ENCODE assay signal across 30 mouse cellular contexts in genomic region chr2:181251841-181252240, GRCm38 (mm10). TPM values are rescaled to one million over a fixed set of nuclear protein-coding genes. Genes with fewer than 3 reads are reported as not detected.
DNase-seq lines count a peak whose midpoint lies in the region; ATAC-seq and TF ChIP-seq lines count a peak whose summit lies in the region.
"Had no signal": no experiment of that assay in that cellular context is flagged by ENCODE, and none has a peak within 500 bp of the region (broad histone marks: within the 10 kb centered on the region; RNA-seq: fewer than 3 reads in every experiment).

No protein-coding gene starts in this region.

- no peaks in the 10 kb centered on the region for H3K27me3 ChIP-seq in kidney, adult 2 months (replicated peaks; ENCODE audit: control insufficient read depth, insufficient read depth, low read length)
- no peaks in the 10 kb centered on the region for H3K27me3 ChIP-seq in liver, postnatal 0 days (ENCODE audit: insufficient read depth, low read length)
- no peaks in the 10 kb centered on the region for H3K27me3 ChIP-seq in liver, embryonic 12.5 days (replicated peaks)
- H3K27me3 ChIP-seq in MEL (ENCODE audit: control insufficient read depth in 1 of 2, insufficient read depth in 2 of 2, low read length in 2 of 2), result no peaks in the 10 kb centered on the region
- H3K27me3 ChIP-seq: CH12.LX; embryonic facial prominence, embryonic 13.5 days; embryonic facial prominence, embryonic 15.5 days; forebrain, embryonic 12.5 days had no signal

- peak; percentile 37 for DNase-seq in kidney, adult 2 months
- no peak for DNase-seq in kidney, postnatal 25 days
- no peak for DNase-seq in liver, postnatal 0 days
- no peak for DNase-seq in MEL (ENCODE audit: low read depth, low spot score)
- DNase-seq: adrenal gland, adult 2 months; adrenal gland, postnatal 10 days; adrenal gland, postnatal 25 days; B cell, adult 2 months; cerebellum, adult 11 months; cerebellum, adult 18-20 months; cerebellum, adult 8-10 months; cerebellum, adult 9-11 months; cerebellum, postnatal 14 days; cerebellum, postnatal 36 days; embryo, embryonic 11 days had no signal

- no peak for TF ChIP-seq RAD21 in MEL (IDR thresholded peaks at IDR 0.05; ENCODE audit: low read depth, low read length)

- H3K4me3 ChIP-seq in kidney, adult 2 months (ENCODE audit: insufficient read depth, low read depth, low read length), result no peak overlapping the region
- no peak overlapping the region for H3K4me3 ChIP-seq in liver, postnatal 0 days (ENCODE audit: low read depth, low read length)
- H3K4me3 ChIP-seq in liver, embryonic 12.5 days, result no peak overlapping the region
- H3K4me3 ChIP-seq in MEL (ENCODE audit: control insufficient read depth in 1 of 2, insufficient read depth in 1 of 2, low read depth in 2 of 2, low read length in 2 of 2), result no peak overlapping the region
- H3K4me3 ChIP-seq: embryonic facial prominence, embryonic 13.5 days; embryonic facial prominence, embryonic 15.5 days; erythroblast, embryonic 14.5 days; forebrain, embryonic 10.5 days; forebrain, embryonic 12.5 days had no signal

- no peak for TF ChIP-seq CTCF in kidney, adult 2 months (conservative IDR thresholded peaks at IDR 0.05; ENCODE audit: insufficient read depth, insufficient read length, low read depth, low read length)
- no peak for TF ChIP-seq CTCF in liver, postnatal 0 days (IDR thresholded peaks at IDR 0.05; ENCODE audit: low read depth)
- TF ChIP-seq CTCF in MEL (IDR thresholded peaks at IDR 0.05 in 2 of 3, conservative IDR thresholded peaks at IDR 0.05 in 1 of 3; ENCODE audit: control insufficient read depth in 1 of 3, insufficient read depth in 1 of 3, low read depth in 2 of 3, low read length in 3 of 3, poor library complexity in 1 of 3, severe bottlenecking in 1 of 3), result no peak

- no peaks in the 10 kb centered on the region; the same call in 1 of the 2 replicates for H3K36me3 ChIP-seq in kidney, adult 2 months (ENCODE audit: control insufficient read depth, insufficient read depth, low read length)
- H3K36me3 ChIP-seq in liver, postnatal 0 days (replicated peaks; ENCODE audit: insufficient read depth, low read length), result peaks cover 44% of the 10 kb centered on the region
- peaks cover 59% of the 10 kb centered on the region for H3K36me3 ChIP-seq in liver, embryonic 12.5 days
- no peaks in the 10 kb centered on the region for H3K36me3 ChIP-seq in MEL (ENCODE audit: control insufficient read depth in 1 of 2, insufficient read depth in 2 of 2, low read length in 2 of 2)

- no peaks in the 10 kb centered on the region for H3K79me2 ChIP-seq in MEL (ENCODE audit: control insufficient read depth, insufficient read depth, low read length, poor library complexity)

- no peak for TF ChIP-seq POLR2A in kidney, adult 2 months (IDR thresholded peaks at IDR 0.05; ENCODE audit: low read depth, low read length)
- no peak for TF ChIP-seq POLR2A in MEL (IDR thresholded peaks at IDR 0.05; ENCODE audit: control insufficient read depth in 1 of 2, insufficient read depth in 1 of 2, low read depth in 1 of 2, low read length in 2 of 2, poor library complexity in 1 of 2)

- TF ChIP-seq EP300 in liver, postnatal 0 days (IDR thresholded peaks at IDR 0.05; ENCODE audit: low read depth), result no peak
- no peak for TF ChIP-seq EP300 in MEL (IDR thresholded peaks at IDR 0.05; ENCODE audit: low read depth in 1 of 2, low read length in 2 of 2)

- H3K4me2 ChIP-seq in liver, postnatal 0 days (ENCODE audit: low read depth, low read length), result no peak overlapping the region
- no peak overlapping the region for H3K4me2 ChIP-seq in liver, embryonic 12.5 days
- H3K4me2 ChIP-seq: embryonic facial prominence, embryonic 13.5 days; embryonic facial prominence, embryonic 15.5 days; forebrain, embryonic 12.5 days had no signal

- H3K9ac ChIP-seq in liver, postnatal 0 days (replicated peaks), result no peak overlapping the region
- no peak overlapping the region for H3K9ac ChIP-seq in liver, embryonic 12.5 days
- no peak overlapping the region for H3K9ac ChIP-seq in MEL (ENCODE audit: control insufficient read depth, low read depth, low read length, poor library complexity, severe bottlenecking)
- H3K9ac ChIP-seq: embryonic facial prominence, embryonic 13.5 days; embryonic facial prominence, embryonic 15.5 days; forebrain, embryonic 12.5 days had no signal

- H3K27ac ChIP-seq in kidney, adult 2 months (ENCODE audit: insufficient read depth, low read depth, low read length), result no peak overlapping the region
- peak overlapping the region; percentile 64 for H3K27ac ChIP-seq in liver, postnatal 0 days (ENCODE audit: low read depth)
- H3K27ac ChIP-seq in liver, embryonic 12.5 days, result no peak overlapping the region
- H3K27ac ChIP-seq in MEL (ENCODE audit: control insufficient read depth, low read depth, low read length), result no peak overlapping the region
- H3K27ac ChIP-seq: embryonic facial prominence, embryonic 13.5 days; embryonic facial prominence, embryonic 15.5 days; forebrain, embryonic 10.5 days; forebrain, embryonic 12.5 days had no signal

- no peak for ATAC-seq in liver, postnatal 0 days
- no peak for ATAC-seq in liver, embryonic 12.5 days
- ATAC-seq in megakaryocyte-erythroid progenitor cell, adult 5-6 weeks (replicated peaks; ENCODE audit: low FRiP score, low TSS enrichment, poor library complexity, severe bottlenecking), result no peak
- ATAC-seq: CD4-positive, CD25-positive, alpha-beta regulatory T cell, adult 4 months; forebrain, embryonic 14.5 days; forebrain, embryonic 16.5 days had no signal

- WGBS in kidney, adult 2 months, result 74% methylated on average over 1 of the region's 1 CpGs
- WGBS in liver, postnatal 0 days (ENCODE audit: insufficient replicate concordance), result 77% methylated on average over 1 of the region's 1 CpGs
- 69% methylated on average over 1 of the region's 1 CpGs for WGBS in liver, embryonic 12.5 days (ENCODE audit: insufficient replicate concordance)

- H3K9me3 ChIP-seq in liver, postnatal 0 days (ENCODE audit: low read length), result no peaks in the 10 kb centered on the region
- H3K9me3 ChIP-seq in liver, embryonic 12.5 days (replicated peaks), result no peaks in the 10 kb centered on the region
- H3K9me3 ChIP-seq in MEL (replicated peaks; ENCODE audit: insufficient read depth, low read length), result no peaks in the 10 kb centered on the region
- H3K9me3 ChIP-seq: embryonic facial prominence, embryonic 13.5 days; embryonic facial prominence, embryonic 15.5 days; forebrain, embryonic 10.5 days; forebrain, embryonic 12.5 days; G1E had no signal

- H3K4me1 ChIP-seq in kidney, adult 2 months (ENCODE audit: control insufficient read depth, insufficient read depth, low read length), result no peaks in the 10 kb centered on the region
- H3K4me1 ChIP-seq in liver, postnatal 0 days (ENCODE audit: insufficient read depth), result peaks cover 22% of the 10 kb centered on the region
- no peaks in the 10 kb centered on the region for H3K4me1 ChIP-seq in liver, embryonic 12.5 days
- H3K4me1 ChIP-seq in MEL (ENCODE audit: control insufficient read depth in 1 of 2, insufficient read depth in 2 of 2, low read length in 2 of 2), result no peaks in the 10 kb centered on the region
- H3K4me1 ChIP-seq: embryonic facial prominence, embryonic 13.5 days; embryonic facial prominence, embryonic 15.5 days; forebrain, embryonic 10.5 days; forebrain, embryonic 12.5 days had no signal

RNA-seq across cellular contexts. Expression of gene Helz2, which starts 10.0 kb away (rescaled TPM):
- 15.4 and 17.5 TPM in 2 replicates for polyA plus RNA-seq in kidney, adult 2 months (2012; rRNA removed)
- 3.9 and 4.2 TPM in 2 replicates for polyA plus RNA-seq in liver, postnatal 0 days (2015; fragmentation: Nextera tagmentation; extraction: Ambion mirVana)
- polyA plus RNA-seq in liver, embryonic 12.5 days (2016; fragmentation: Nextera tagmentation; extraction: Ambion mirVana), result 1.7 and 1.8 TPM in 2 replicates
- 6.2 and 6.3 TPM in 2 replicates for total RNA-seq in MEL (2012; rRNA removed)
- 10 to 100 TPM in 1 of 2 experiments, not detected in 1; 12.0 TPM for polyA plus RNA-seq in MEL (2012; ENCODE audit: insufficient read depth in 1 of 2, insufficient read length in 2 of 2, low read depth in 1 of 2, low replicate concordance in 2 of 2, missing spikeins in 1 of 2)
- 16.1 and 18.0 TPM in 2 replicates for total RNA-seq in megakaryocyte-erythroid progenitor cell, adult 5-6 weeks (2014; fragmentation: Nextera tagmentation)
- total RNA-seq in megakaryocyte-erythroid progenitor cell, adult 5-6 weeks (2017), result 4.9 and 5.4 TPM in 2 replicates

RNA-seq across cellular contexts. Expression of gene Fndc11, which starts 32.0 kb away (rescaled TPM):
- polyA plus RNA-seq in kidney, adult 2 months (2012; rRNA removed), result 0.72 and 0.77 TPM in 2 replicates
- 0.09 TPM in 1 of 2 replicates, not detected in the other for polyA plus RNA-seq in liver, postnatal 0 days (2015; fragmentation: Nextera tagmentation; extraction: Ambion mirVana)
- polyA plus RNA-seq in liver, embryonic 12.5 days (2016; fragmentation: Nextera tagmentation; extraction: Ambion mirVana), result 0.11 and 0.26 TPM in 2 replicates
- total RNA-seq in MEL (2012; rRNA removed), result not detected in 2 replicates
- not detected for polyA plus RNA-seq in MEL (2012; ENCODE audit: insufficient read depth in 1 of 2, insufficient read length in 2 of 2, low read depth in 1 of 2, low replicate concordance in 2 of 2, missing spikeins in 1 of 2)
- not detected in 2 replicates for total RNA-seq in megakaryocyte-erythroid progenitor cell, adult 5-6 weeks (2014; fragmentation: Nextera tagmentation)
- total RNA-seq in megakaryocyte-erythroid progenitor cell, adult 5-6 weeks (2017), result not detected in 2 replicates
- total RNA-seq: common myeloid progenitor, adult 5-6 weeks; G1E had no signal
- polyA plus RNA-seq: embryonic facial prominence, embryonic 11.5 days; embryonic facial prominence, embryonic 13.5 days; forebrain, embryonic 16.5 days; G1E had no signal

RNA-seq across cellular contexts. Expression of gene Gmeb2, which starts 36.0 kb away (rescaled TPM):
- polyA plus RNA-seq in kidney, adult 2 months (2012; rRNA removed), result 12.8 and 14.5 TPM in 2 replicates
- 4.3 and 4.9 TPM in 2 replicates for polyA plus RNA-seq in liver, postnatal 0 days (2015; fragmentation: Nextera tagmentation; extraction: Ambion mirVana)
- polyA plus RNA-seq in liver, embryonic 12.5 days (2016; fragmentation: Nextera tagmentation; extraction: Ambion mirVana), result 13.0 and 14.4 TPM in 2 replicates
- 8.2 and 8.3 TPM in 2 replicates for total RNA-seq in MEL (2012; rRNA removed)
- polyA plus RNA-seq in MEL (2012; ENCODE audit: insufficient read depth in 1 of 2, insufficient read length in 2 of 2, low read depth in 1 of 2, low replicate concordance in 2 of 2, missing spikeins in 1 of 2), result 10 to 100 TPM in 1 of 2 experiments, not detected in 1; 16.9 TPM
- total RNA-seq in megakaryocyte-erythroid progenitor cell, adult 5-6 weeks (2014; fragmentation: Nextera tagmentation), result 20.7 and 21.3 TPM in 2 replicates
- 8.5 and 9.4 TPM in 2 replicates for total RNA-seq in megakaryocyte-erythroid progenitor cell, adult 5-6 weeks (2017)

RNA-seq across cellular contexts. Expression of gene Srms, which starts 38.9 kb away (rescaled TPM):
- polyA plus RNA-seq in kidney, adult 2 months (2012; rRNA removed), result 0.87 and 0.91 TPM in 2 replicates
- polyA plus RNA-seq in liver, postnatal 0 days (2015; fragmentation: Nextera tagmentation; extraction: Ambion mirVana), result 0.35 and 0.44 TPM in 2 replicates
- 0.07 and 0.29 TPM in 2 replicates for polyA plus RNA-seq in liver, embryonic 12.5 days (2016; fragmentation: Nextera tagmentation; extraction: Ambion mirVana)
- not detected in 2 replicates for total RNA-seq in MEL (2012; rRNA removed)
- under 1 TPM in 1 of 2 experiments, not detected in 1; 0.04 TPM for polyA plus RNA-seq in MEL (2012; ENCODE audit: insufficient read depth in 1 of 2, insufficient read length in 2 of 2, low read depth in 1 of 2, low replicate concordance in 2 of 2, missing spikeins in 1 of 2)
- not detected in 2 replicates for total RNA-seq in megakaryocyte-erythroid progenitor cell, adult 5-6 weeks (2014; fragmentation: Nextera tagmentation)
- total RNA-seq in megakaryocyte-erythroid progenitor cell, adult 5-6 weeks (2017), result not detected in 2 replicates
- total RNA-seq: common myeloid progenitor, adult 5-6 weeks had no signal
- polyA plus RNA-seq: embryonic facial prominence, embryonic 11.5 days; embryonic facial prominence, embryonic 13.5 days; forebrain, embryonic 12.5 days; G1E had no signal

RNA-seq across cellular contexts. Expression of gene Ptk6, which starts 49.3 kb away (rescaled TPM):
- polyA plus RNA-seq in kidney, adult 2 months (2012; rRNA removed), result 0.12 and 0.16 TPM in 2 replicates
- 0.20 and 0.27 TPM in 2 replicates for polyA plus RNA-seq in liver, postnatal 0 days (2015; fragmentation: Nextera tagmentation; extraction: Ambion mirVana)
- 0.04 TPM in 1 of 2 replicates, not detected in the other for polyA plus RNA-seq in liver, embryonic 12.5 days (2016; fragmentation: Nextera tagmentation; extraction: Ambion mirVana)
- not detected in 2 replicates for total RNA-seq in MEL (2012; rRNA removed)
- not detected for polyA plus RNA-seq in MEL (2012; ENCODE audit: insufficient read depth in 1 of 2, insufficient read length in 2 of 2, low read depth in 1 of 2, low replicate concordance in 2 of 2, missing spikeins in 1 of 2)
- not detected in 2 replicates for total RNA-seq in megakaryocyte-erythroid progenitor cell, adult 5-6 weeks (2014; fragmentation: Nextera tagmentation)
- total RNA-seq in megakaryocyte-erythroid progenitor cell, adult 5-6 weeks (2017), result not detected in 2 replicates
- total RNA-seq: adrenal gland, postnatal 25 days; adrenal gland, postnatal 4 days; common myeloid progenitor, adult 5-6 weeks had no signal
- polyA plus RNA-seq: embryonic facial prominence, embryonic 11.5 days; embryonic facial prominence, embryonic 13.5 days; erythroblast, embryonic 14.5 days; forebrain, embryonic 10.5 days; forebrain, embryonic 12.5 days; forebrain, embryonic 14.5 days; forebrain, embryonic 16.5 days; G1E had no signal
